Mouse (Mus musculus) retina, embryonic 14.5 days (tissue): ENCODE data around the gene Olfr12.

ENCODE experiments used
- DNase-seq: peaks from one replicate; pipeline ENCODE4 v3.0.0-alpha.2; 2015; ENCODE audit warnings: low spot score

Olfr12 gene

DNA sequence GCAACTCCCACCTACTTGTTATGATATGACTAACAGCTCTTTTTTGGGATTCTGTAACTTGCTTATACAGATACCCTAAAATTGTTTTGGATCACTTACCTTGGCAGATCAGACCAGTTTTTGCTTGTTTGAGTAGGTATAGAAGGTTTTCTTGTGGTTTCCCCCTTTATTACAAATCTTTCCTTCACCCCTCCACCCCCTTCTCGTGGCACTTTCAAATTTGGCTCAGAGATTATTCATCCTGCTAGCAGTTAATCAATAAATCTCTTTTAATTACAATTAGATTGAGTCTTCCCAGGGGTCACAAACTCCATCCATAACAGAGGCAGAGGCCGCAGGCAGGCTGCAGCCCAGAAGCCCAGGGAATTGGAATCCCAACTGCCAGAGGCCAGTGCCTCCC, at the start of gene Olfr12:
Gene Olfr12 (plus strand): TSS at position 301 of the 400 bp plus-strand sequence.
- no peak for DNase-seq

GRCm38 (mm10) chr1:92571022-92571421, 46.6 kb upstream of the Olfr12 start, which contains the start of gene Olfr1413:
Gene Olfr1413, plus strand, starts transcription at chr1:92571322.
- DNase-seq, result no peak

GRCm38 (mm10) chr1:92585479-92585878, 32.1 kb upstream of the Olfr12 start, which contains the start of gene Olfr1412:
Gene Olfr1412, plus strand, starts transcription at chr1:92585779.
- no peak for DNase-seq

DNA sequence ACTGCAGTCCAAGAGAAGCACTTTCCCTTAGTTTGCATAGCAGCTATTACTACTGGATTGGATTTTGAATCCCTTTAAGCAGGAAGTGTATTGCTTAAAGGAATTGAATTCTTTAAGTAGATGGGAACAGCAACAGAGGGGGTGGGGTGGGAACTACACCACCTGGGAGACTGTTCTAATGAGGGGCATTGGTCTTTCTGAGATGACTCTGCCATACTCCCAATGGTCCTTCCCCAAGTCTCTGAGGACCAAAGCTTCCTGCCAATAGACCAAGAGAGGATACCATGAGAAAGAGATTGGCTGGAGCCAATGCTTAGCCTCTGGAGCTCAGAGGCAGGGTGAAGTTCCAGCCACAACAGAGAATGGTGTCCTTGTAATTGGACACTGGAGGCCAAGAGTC, 23.5 kb upstream of the Olfr12 start, which contains the start of gene Olfr1411:
Gene Olfr1411 (plus strand): TSS at position 301 of the 400 bp plus-strand sequence.
- no peak for DNase-seq

DNA sequence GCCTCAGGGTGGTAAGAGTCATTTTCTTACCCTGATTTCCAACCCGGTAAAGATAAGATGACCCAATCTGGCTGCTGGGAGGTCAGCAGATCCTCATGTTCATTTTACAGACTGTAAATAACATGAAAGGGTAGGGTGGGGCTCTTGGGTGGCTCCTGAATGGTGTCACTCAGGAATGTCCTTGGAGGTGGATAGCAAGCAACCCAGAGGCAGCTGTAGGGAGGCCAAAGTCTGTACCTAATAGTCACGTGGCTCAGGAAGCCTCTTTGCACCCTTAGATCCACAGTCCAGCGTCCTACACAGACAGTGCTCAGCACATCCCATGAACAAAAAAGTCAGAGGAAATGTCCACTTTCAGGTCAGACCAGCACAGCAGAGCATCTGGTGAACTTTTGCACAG, 21.6 kb upstream of the Olfr12 start:
- no peak for DNase-seq

DNA sequence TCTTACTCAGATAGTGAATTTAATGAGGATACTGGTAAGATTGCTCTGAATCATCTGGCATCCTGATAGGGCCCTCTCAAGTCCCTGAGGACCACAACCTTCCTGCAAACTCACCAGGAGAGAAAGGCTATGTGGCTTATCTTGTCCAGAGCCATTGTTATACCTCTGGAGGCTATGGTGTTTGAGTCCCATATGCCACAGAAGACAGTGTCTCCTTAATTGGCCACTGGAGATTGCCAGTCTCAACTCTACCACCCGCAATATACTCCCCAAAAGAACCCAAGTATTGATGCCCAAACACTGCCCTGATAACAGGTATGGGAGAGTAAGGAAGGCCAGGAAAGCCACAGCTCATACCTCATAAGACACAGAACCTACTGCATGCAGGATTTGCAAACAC, 12.1 kb upstream of the Olfr12 start, which contains the start of gene Olfr1410:
Gene Olfr1410 (plus strand): TSS at position 301 of the 400 bp plus-strand sequence.
- no peak for DNase-seq

- DNase-seq, result no peak
These were observed 9.9 kb upstream of the Olfr12 start for GRCm38 (mm10) chr1:92607711-92608110.

DNA sequence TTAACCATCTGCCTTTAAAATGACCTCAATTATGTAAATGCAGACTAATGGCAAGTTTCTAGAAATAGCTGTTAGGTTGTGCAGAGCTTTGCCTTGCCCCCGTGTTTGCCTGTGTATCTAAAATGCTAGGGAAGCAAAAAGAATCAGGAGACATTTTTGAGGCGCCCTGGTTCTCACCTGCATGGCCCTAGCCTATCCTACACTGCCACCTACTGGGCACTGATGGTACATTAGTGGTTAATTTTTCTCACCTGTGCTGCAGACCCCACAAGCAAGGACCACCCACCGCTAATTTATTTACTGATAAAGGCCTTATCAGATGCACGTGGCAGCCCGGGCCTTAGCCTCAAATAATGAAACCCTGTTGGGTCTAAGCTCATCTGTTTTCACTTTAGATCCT, 6.6 kb upstream of the Olfr12 start:
- DNase-seq, result peak; percentile 78

GRCm38 (mm10) chr1:92613175-92613574, 4.4 kb upstream of the Olfr12 start:
- no peak for DNase-seq

DNA sequence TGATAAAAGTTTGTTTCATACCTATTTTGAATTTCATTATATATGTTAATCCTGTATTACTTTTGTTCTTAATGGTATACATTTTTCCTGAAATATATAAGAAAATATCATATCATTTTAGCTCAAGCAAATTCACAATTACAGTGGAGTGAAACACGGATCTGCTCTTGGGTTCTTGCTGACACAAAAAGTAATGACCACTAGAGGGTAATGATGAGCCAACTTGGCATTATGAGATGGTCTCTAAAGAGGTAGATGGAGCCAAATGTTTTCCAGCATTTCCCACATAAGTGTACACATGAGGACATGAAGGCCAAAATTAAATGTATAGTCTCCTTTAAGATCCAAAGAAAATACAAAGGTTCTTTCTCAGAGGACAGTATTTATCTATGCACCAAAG, 3.1 kb upstream of the Olfr12 start:
- DNase-seq, result peak; percentile 68

- no peak for DNase-seq
These were observed 1.5 kb upstream of the Olfr12 start for GRCm38 (mm10) chr1:92616046-92616445.

GRCm38 (mm10) chr1:92618360-92618759, 772 bp downstream of the Olfr12 start:
- DNase-seq, result no peak

GRCm38 (mm10) chr1:92628227-92628626, 10.6 kb downstream of the Olfr12 start:
- DNase-seq, result no peak

- no peak for DNase-seq
These were observed 14.6 kb downstream of the Olfr12 start for GRCm38 (mm10) chr1:92632196-92632595.

DNA sequence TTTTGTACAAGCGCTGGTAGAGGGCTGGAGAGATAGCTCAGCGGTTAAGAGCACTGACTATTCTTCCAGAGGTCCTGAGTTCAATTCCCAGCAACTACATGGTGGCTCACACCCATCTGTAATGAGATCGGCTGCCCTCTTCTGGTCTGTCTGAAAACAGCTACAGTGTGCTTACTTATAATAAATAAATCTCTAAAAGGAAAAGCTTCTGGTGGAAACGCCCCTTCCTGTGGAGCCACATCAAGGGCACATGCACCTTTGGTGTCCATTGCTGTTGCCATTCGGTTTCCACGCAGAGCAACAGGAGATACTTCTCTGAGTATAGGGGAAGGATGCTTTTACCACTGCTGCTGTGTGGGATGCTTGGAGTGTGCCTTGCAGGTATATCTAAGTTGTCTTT, 15.4 kb downstream of the Olfr12 start:
- no peak for DNase-seq

DNA sequence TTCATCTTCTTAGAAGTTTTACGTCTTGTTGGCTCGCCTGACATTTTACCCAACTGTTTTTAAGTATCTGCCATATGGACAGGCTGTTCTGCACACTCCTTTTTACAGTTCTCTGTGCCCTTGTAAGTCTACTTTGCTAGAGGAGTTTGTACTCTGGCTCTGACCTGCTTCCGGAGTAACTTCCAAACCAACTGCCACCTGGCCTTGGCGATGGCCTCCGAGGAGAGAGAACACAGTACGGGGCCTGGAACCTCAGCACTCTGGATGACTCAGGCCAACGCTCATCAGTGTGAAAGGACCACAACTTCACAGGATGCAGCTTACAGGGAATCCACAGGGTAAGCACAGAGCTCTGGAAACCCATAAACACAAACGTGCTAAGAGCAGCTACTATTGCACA, 16.1 kb downstream of the Olfr12 start:
- DNase-seq, result no peak

GRCm38 (mm10) chr1:92634569-92634968, 17.0 kb downstream of the Olfr12 start:
- no peak for DNase-seq

GRCm38 (mm10) chr1:92634976-92635599, 17.5 kb downstream of the Olfr12 start:
- no peak for DNase-seq

DNA sequence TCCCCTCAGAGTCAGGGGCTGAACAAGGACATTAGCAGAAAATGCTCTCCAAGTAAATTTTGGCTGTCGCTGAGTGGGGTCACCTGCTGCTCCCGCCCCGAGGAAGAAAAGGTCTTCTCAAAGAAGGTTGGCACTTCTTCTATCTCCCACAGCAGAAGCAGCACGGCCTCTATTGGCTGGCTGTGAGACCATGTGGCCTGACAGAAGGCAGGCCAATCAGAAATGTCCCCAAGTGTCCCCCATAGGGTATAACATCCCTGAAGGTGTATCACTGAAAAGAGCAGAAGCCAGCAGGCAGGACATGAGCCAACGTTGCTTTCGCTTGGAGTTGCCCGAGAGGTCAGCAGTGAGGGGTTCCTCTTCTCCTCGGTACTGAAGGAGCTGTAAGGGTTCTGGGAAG, 18.4 kb downstream of the Olfr12 start:
- DNase-seq, result no peak

DNA sequence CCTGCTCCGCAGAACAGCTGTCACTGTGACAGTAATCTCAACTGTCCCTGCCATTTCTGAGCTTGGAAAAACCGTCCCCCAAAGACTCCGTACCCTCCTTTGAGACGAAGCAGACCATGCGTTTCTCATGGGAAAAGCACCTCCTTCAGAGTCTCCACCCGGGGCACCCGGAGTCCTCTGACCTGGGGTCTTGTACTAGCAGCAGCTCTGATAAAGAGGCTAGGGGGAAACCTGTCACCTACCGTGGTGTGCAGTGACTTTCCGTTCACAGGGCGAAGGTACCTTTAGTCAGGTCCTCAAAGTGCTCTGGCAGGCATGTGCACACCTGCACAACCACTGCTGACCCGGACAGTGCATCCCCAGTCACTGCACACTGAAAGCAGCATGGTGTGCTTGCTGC, 19.1 kb downstream of the Olfr12 start:
- no peak for DNase-seq

DNA sequence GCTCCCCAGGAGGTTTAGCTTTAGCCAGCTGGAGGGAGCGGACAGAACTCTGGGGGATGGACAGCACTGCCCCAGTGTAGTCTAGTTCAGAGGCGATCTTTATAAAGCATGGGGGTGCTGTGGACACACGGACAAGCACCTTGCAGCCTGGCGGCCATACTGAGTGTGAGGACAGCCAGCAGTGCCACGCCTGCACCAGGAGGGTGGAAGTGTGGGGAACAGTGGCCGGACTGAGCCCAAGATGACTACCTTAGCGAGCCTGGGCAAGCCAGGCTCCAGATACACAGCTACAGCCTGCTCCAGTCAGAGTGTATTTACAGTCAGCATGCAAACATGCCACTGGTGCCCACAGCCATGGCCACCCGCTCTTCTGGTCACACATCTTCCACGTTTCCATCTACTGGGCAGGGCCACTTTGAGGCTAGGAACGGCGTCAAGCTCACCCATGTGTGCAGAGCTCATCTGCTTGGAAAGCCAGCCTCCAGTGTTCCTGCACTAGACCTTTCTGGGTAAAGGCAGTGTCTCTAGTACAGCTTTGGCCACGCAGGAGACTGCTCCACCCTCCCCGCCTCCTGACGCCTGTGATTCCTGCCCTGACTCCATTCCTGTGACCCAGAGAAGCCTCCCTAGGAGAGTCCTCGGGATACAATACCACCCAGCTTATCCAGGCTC, 20.0 kb downstream of the Olfr12 start:
- no peak for DNase-seq

DNA sequence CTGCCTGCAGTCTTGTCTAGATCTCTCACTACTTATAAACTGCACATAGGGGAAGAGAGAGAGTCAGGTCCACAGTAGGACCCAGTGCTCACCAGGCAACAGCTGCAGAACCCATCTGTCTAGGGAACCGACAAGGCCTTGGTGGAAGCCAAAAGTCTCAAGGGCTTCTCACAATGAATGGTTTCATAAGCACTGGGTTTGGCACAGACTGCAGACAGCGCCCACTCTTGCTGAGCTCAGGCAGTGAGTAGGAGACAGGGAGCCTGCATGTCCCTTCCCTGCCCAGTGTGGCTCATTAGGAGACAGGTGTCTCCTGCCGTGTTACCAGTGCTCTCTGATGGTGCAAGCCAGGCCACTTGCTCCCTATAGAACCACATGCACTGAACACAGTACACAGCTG, 20.6 kb downstream of the Olfr12 start:
- no peak for DNase-seq

DNA sequence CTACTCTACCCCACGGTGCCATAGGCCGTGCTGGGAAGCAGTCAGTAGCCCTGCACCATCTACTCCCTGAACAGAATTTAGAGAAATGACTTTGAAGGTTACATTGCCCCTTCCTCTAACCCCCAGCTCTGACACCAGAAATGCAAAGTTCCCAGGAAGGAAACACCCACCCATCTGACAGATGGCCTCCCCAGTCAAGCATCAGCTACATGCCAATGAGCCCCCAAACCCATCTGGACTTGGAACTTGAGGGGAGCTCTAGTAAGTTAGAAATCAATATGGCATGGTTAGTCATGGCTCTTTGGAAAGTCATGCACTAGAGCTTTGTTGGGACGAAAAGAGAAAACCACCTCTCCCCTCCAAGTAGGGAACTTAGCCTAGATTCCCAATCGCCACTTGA, 21.1 kb downstream of the Olfr12 start:
- DNase-seq, result no peak

DNA sequence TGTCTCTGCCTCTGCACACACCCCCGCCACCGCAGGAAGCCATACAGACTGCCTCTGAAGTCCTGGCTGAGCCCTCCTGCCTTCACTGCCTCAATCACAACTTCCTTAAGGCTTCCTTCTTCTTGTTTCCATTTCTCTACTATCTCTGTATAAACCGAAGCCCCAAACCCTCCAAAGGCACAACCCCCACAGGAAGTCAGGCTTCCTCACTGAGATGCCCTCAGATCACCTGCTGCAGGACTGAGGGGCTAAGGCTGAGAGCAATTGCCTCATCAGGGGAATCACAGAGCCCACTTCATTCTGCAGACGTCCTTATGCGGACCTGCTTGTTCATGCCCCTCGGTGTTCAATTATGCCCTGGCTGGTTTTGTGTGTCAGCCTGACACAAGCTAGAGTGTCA, 22.8 kb downstream of the Olfr12 start:
- no peak for DNase-seq
